Mouse (Mus musculus): ENCODE measurements at regions not wholly inside any gene's neighbourhood (a gene's known extent, or its start where the extent isn't known, plus 50 kb on each side); places are given as distances from the start of the nearest gene placed in this dataset.

DNA sequence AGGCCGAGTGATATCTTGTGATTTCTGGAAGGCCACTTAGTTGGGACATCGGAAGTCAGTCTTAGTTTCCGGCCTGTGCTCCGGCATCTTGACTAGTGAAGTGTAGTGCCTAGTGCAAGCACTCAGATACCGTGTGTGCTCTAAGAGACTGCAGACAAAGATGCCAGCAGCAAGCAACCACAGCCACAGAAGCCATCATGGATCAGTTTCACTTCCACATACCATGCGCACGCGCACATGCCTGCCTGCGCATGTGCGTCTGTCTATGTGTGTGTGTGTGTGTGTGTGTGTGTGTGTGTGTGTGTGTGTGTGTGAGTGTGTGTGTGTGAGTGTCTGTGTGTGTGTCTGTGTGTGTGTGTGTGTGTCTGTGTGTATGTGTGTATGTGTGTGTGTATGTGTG, 177.4 kb downstream of the Irs2 start:
- H3K9me3 ChIP-seq (replicated peaks; ENCODE audit: control insufficient read depth, low read length) = no peaks in the 10 kb centered on the region
- no peaks in the 10 kb centered on the region for H3K36me3 ChIP-seq (ENCODE audit: control insufficient read depth, insufficient read depth)
- H3K4me3 ChIP-seq (ENCODE audit: low read length) = no peak overlapping the region
- no peak overlapping the region for H3K9ac ChIP-seq (ENCODE audit: low read length)
- ATAC-seq (replicated peaks; ENCODE audit: extremely low read depth, insufficient read depth, low FRiP score) = no peak
- no peaks in the 10 kb centered on the region; the same call in 1 of the 2 replicates for H3K27me3 ChIP-seq (ENCODE audit: control insufficient read depth, insufficient read depth, low read length)
- no peak overlapping the region for H3K4me2 ChIP-seq (ENCODE audit: low read depth, low read length)
- WGBS = 87% methylated on average over 10 of the region's 10 CpGs
- H3K27ac ChIP-seq (ENCODE audit: low read length) = no peak overlapping the region
- H3K4me1 ChIP-seq (ENCODE audit: control insufficient read depth, insufficient read depth, low read length) = no peaks in the 10 kb centered on the region

DNA sequence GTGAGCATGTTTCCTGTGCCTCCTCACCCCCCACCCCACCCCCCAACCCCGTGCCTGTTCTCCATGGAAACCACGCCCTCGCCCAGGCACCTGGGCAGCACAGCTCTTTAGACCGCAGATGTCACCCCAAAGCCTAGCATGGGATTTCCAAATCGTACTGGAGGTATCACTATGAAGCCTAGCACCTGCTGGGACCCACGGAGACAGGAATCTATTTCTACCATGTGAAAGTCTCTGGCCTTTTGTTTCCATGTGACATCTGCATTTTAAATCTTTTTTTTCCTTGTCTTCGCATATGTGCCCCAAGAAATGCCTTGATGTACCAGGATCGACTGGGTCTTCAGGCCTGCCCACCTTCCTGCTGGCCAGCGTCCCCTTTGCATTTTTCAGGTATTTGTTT, 179.7 kb downstream of the Irs2 start:
- no peaks in the 10 kb centered on the region for H3K9me3 ChIP-seq (replicated peaks; ENCODE audit: control insufficient read depth, low read length)
- no peak overlapping the region for H3K4me2 ChIP-seq (ENCODE audit: low read depth, low read length)
- no peaks in the 10 kb centered on the region for H3K36me3 ChIP-seq (ENCODE audit: control insufficient read depth, insufficient read depth)
- ATAC-seq (replicated peaks; ENCODE audit: extremely low read depth, insufficient read depth, low FRiP score) = no peak
- no peaks in the 10 kb centered on the region for H3K4me1 ChIP-seq (ENCODE audit: control insufficient read depth, insufficient read depth, low read length)
- 45% methylated on average over 9 of the region's 9 CpGs for WGBS
- H3K27ac ChIP-seq (ENCODE audit: low read length) = no peak overlapping the region
- H3K4me3 ChIP-seq (ENCODE audit: low read length) = no peak overlapping the region
- H3K27me3 ChIP-seq (ENCODE audit: control insufficient read depth, insufficient read depth, low read length) = no peaks in the 10 kb centered on the region; the same call in 1 of the 2 replicates
- no peak overlapping the region for H3K9ac ChIP-seq (ENCODE audit: low read length)

DNA sequence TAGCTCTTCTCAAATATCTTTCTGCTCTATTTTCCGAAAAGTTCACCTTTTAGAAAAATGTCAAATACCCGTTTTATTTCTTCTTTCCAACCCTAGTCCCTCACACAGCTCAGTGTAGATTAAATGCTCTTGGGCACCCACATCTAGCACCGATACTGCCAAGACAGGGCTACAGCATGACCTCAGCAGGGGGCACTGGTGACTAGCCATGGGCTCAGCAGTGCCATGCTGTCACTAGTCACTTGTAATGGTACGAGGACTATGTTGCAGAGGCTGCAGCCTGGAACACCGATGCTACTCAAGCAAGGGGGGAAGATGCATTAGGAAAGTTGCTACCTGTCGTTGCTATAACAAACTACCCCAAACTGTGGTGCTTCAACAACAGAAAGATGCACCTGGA, 180.7 kb downstream of the Irs2 start:
- H3K27ac ChIP-seq (ENCODE audit: low read length) = no peak overlapping the region
- no peaks in the 10 kb centered on the region for H3K4me1 ChIP-seq (ENCODE audit: control insufficient read depth, insufficient read depth, low read length)
- H3K4me2 ChIP-seq (ENCODE audit: low read depth, low read length) = no peak overlapping the region
- no peak overlapping the region for H3K4me3 ChIP-seq (ENCODE audit: low read length)
- 69% methylated on average over 6 of the region's 6 CpGs for WGBS
- no peak for ATAC-seq (replicated peaks; ENCODE audit: extremely low read depth, insufficient read depth, low FRiP score)
- no peaks in the 10 kb centered on the region for H3K36me3 ChIP-seq (ENCODE audit: control insufficient read depth, insufficient read depth)
- H3K9me3 ChIP-seq (replicated peaks; ENCODE audit: control insufficient read depth, low read length) = no peaks in the 10 kb centered on the region
- H3K27me3 ChIP-seq (ENCODE audit: control insufficient read depth, insufficient read depth, low read length) = no peaks in the 10 kb centered on the region; the same call in 1 of the 2 replicates
- H3K9ac ChIP-seq (ENCODE audit: low read length) = no peak overlapping the region

DNA sequence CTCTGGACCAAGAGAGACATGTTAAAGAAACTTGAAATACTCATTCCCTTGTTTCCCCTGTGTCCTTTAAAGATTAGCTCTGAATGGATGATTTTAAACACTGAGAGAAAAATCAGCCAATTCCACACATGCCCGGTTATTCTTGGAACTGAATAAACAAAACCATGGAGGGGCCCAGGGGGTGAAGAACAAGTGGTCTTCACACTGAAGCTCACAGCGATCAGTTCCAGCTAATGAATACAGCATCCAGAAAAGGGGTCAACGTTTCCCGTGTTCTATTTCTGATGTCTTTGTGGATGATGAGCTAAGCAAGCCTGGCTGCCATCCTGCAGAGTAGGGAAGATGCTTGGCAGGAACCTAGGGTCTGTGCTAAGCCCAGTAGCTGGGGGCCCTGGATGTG, 182.3 kb downstream of the Irs2 start:
- no peak overlapping the region for H3K4me3 ChIP-seq (ENCODE audit: low read length)
- no peak overlapping the region for H3K27ac ChIP-seq (ENCODE audit: low read length)
- 62% methylated on average over 4 of the region's 4 CpGs for WGBS
- H3K4me1 ChIP-seq (ENCODE audit: control insufficient read depth, insufficient read depth, low read length) = no peaks in the 10 kb centered on the region
- no peak overlapping the region for H3K9ac ChIP-seq (ENCODE audit: low read length)
- ATAC-seq (replicated peaks; ENCODE audit: extremely low read depth, insufficient read depth, low FRiP score) = no peak
- no peaks in the 10 kb centered on the region; the same call in 1 of the 2 replicates for H3K27me3 ChIP-seq (ENCODE audit: control insufficient read depth, insufficient read depth, low read length)
- H3K36me3 ChIP-seq (ENCODE audit: control insufficient read depth, insufficient read depth) = no peaks in the 10 kb centered on the region
- no peak overlapping the region for H3K4me2 ChIP-seq (ENCODE audit: low read depth, low read length)
- H3K9me3 ChIP-seq (replicated peaks; ENCODE audit: control insufficient read depth, low read length) = no peaks in the 10 kb centered on the region

DNA sequence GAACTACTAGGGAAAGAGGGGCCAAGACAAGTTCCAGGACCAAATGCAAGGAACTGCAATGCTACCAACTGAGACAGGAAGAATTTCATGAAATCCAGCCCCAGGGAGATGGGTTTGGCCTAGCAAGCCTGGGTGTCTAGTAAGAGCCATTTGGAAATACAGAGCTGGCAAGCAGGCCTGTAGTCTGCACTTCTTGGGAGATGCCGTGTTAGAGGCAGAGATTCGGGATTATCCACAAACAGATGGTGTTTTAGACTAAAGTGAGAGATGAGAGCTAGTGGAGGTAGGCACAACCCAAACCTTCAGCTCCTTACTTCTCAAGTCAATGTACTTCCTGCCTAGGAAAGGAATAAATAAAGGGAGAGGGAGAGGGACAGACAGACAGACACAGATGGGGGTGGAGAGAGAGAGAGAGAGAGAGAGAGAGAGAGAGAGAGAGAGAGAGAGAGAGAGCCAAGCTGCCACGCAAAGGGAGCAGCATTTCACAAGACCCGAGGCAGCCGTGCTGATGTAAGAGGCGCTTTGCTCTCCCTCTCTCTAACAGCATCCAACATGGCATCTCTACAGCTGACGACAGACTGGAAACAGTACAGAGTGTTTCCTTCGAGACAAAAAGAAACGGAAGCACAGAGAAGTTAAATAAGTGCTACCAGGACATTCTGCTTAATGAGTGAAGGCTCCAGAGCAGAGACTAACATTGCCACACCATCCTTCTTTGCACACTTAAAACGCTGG, 182.9 kb downstream of the Irs2 start:
- Histone ChIP-seq H3K9me3 (replicated peaks; ENCODE audit: control insufficient read depth, low read length) (no peaks in the 10 kb centered on the region), H3K36me3 (ENCODE audit: control insufficient read depth, insufficient read depth) (no peaks in the 10 kb centered on the region), H3K4me2 (ENCODE audit: low read depth, low read length) (no peak overlapping the region), H3K27me3 (ENCODE audit: control insufficient read depth, insufficient read depth, low read length) (no peaks in the 10 kb centered on the region), H3K27ac (ENCODE audit: low read length) (no peak overlapping the region), H3K9ac (ENCODE audit: low read length) (no peak overlapping the region), H3K4me3 (ENCODE audit: low read length) (no peak overlapping the region), H3K4me1 (ENCODE audit: control insufficient read depth, insufficient read depth, low read length) (no peaks in the 10 kb centered on the region)
- ATAC-seq (replicated peaks; ENCODE audit: extremely low read depth, insufficient read depth, low FRiP score) = no peak
- WGBS = 51% methylated on average over 10 of the region's 10 CpGs

DNA sequence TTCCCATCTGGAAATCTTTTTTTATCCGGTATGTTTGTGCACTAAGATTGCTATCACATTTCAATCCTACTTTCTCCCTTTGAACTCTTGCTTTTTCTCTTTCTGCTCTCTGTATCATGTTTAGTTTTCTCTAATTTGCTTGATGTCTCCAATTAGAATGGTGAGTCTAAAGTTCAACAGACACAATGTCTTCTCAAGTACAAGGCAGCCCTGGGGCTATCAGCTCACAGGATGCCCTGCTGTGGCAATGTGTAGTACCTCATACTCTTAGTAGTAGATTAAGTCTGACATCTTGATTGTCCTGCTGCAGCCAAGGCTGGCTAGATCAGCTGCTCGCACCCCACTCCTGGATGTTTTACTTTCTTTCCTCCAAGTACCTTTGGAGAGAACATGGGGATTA, 186.4 kb downstream of the Irs2 start:
- no peak overlapping the region for H3K4me3 ChIP-seq (ENCODE audit: low read length)
- no peak overlapping the region for H3K4me2 ChIP-seq (ENCODE audit: low read depth, low read length)
- no peaks in the 10 kb centered on the region for H3K9me3 ChIP-seq (replicated peaks; ENCODE audit: control insufficient read depth, low read length)
- no peak for ATAC-seq (replicated peaks; ENCODE audit: extremely low read depth, insufficient read depth, low FRiP score)
- WGBS = 75% methylated on average over 2 of the region's 2 CpGs
- H3K36me3 ChIP-seq (ENCODE audit: control insufficient read depth, insufficient read depth) = no peaks in the 10 kb centered on the region
- no peaks in the 10 kb centered on the region for H3K4me1 ChIP-seq (ENCODE audit: control insufficient read depth, insufficient read depth, low read length)
- H3K27me3 ChIP-seq (ENCODE audit: control insufficient read depth, insufficient read depth, low read length) = no peaks in the 10 kb centered on the region
- H3K9ac ChIP-seq (ENCODE audit: low read length) = no peak overlapping the region
- no peak overlapping the region for H3K27ac ChIP-seq (ENCODE audit: low read length)

DNA sequence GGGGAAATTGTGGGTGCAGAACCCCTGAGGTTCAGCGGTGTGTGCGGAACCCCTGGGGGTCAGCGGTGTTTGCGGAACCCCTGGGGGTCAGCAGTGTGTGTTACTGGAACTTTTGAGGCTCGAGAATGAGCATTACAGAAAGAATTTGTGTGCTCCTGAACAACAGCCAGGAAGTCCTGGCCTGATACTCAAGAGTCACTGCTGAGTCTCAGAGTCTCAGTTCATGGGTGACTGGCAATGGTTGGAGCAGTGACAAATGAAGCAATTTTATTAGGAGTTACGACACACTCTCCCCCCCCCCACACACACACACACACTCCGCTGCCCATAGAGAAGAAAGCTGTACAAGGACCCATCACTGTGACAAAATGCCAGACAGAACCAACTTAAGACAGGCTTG, 193.8 kb downstream of the Irs2 start:
- no peaks in the 10 kb centered on the region for H3K36me3 ChIP-seq (ENCODE audit: control insufficient read depth, insufficient read depth)
- WGBS = 82% methylated on average over 7 of the region's 7 CpGs
- no peaks in the 10 kb centered on the region for H3K9me3 ChIP-seq (replicated peaks; ENCODE audit: control insufficient read depth, low read length)
- no peak for ATAC-seq (replicated peaks; ENCODE audit: extremely low read depth, insufficient read depth, low FRiP score)
- no peaks in the 10 kb centered on the region for H3K27me3 ChIP-seq (ENCODE audit: control insufficient read depth, insufficient read depth, low read length)
- no peak overlapping the region for H3K9ac ChIP-seq (ENCODE audit: low read length)
- no peak overlapping the region for H3K27ac ChIP-seq (ENCODE audit: low read length)
- H3K4me1 ChIP-seq (ENCODE audit: control insufficient read depth, insufficient read depth, low read length) = no peaks in the 10 kb centered on the region
- H3K4me3 ChIP-seq (ENCODE audit: low read length) = no peak overlapping the region
- H3K4me2 ChIP-seq (ENCODE audit: low read depth, low read length) = no peak overlapping the region

DNA sequence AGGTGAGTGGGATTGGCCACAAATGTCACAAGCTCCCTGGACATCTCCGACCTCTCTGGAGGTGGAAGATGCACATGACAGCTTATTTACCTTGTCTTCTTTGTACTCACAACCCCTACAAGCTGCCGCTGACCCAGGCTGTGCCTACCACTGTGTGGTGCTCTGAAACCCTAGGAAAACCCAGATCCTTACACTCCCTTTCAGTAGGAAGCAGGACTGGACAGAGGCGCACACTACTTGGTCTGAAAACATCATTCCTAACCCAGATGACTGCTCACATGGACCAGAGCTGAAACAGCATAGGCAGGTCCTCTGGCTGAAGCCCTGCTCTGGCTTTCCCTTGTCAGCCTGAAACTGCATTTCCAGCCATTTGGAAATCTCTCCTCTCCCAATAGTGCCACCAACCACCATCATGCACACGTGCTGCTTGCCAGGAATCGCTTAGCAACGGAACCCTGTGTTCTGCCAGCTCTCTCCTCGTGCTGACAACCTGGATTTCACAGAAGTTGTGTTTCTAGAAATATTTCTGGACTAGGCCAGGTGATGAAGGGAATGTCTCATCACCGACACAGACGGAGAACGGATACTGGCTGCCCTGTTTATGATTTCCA, 196.1 kb downstream of the Irs2 start:
- Histone ChIP-seq H3K27me3 (ENCODE audit: control insufficient read depth, insufficient read depth, low read length) (no peaks in the 10 kb centered on the region), H3K4me2 (ENCODE audit: low read depth, low read length) (no peak overlapping the region), H3K36me3 (ENCODE audit: control insufficient read depth, insufficient read depth) (no peaks in the 10 kb centered on the region), H3K9ac (ENCODE audit: low read length) (no peak overlapping the region), H3K4me1 (ENCODE audit: control insufficient read depth, insufficient read depth, low read length) (no peaks in the 10 kb centered on the region), H3K27ac (ENCODE audit: low read length) (no peak overlapping the region), H3K9me3 (replicated peaks; ENCODE audit: control insufficient read depth, low read length) (no peaks in the 10 kb centered on the region), H3K4me3 (ENCODE audit: low read length) (no peak overlapping the region)
- no peak for ATAC-seq (replicated peaks; ENCODE audit: extremely low read depth, insufficient read depth, low FRiP score)
- 51% methylated on average over 10 of the region's 10 CpGs for WGBS

DNA sequence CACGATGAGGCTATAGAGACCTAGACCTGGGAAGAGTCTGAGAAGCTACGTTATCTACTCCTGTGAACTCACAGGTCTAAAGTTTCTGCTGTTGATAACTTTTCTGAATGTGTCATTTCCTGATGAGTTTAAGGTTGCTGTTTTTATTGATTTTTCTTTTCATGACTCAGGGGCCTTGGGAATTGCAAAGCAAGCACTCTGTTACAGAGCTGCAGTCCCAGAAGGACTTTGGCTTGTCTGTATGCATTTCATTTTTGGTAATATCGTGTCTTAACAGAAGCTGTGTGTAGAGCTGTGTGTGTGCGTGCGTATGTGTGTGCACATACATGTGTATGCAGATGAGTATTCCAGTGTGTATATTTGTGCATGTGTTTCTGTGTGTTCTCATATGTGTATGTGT, 201.2 kb downstream of the Irs2 start:
- 93% methylated on average over 5 of the region's 5 CpGs for WGBS
- Histone ChIP-seq H3K27ac (ENCODE audit: low read length) (no peak overlapping the region), H3K4me2 (ENCODE audit: low read depth, low read length) (no peak overlapping the region), H3K4me3 (ENCODE audit: low read length) (no peak overlapping the region), H3K9me3 (replicated peaks; ENCODE audit: control insufficient read depth, low read length) (no peaks in the 10 kb centered on the region), H3K4me1 (ENCODE audit: control insufficient read depth, insufficient read depth, low read length) (no peaks in the 10 kb centered on the region; the same call in 1 of the 2 replicates), H3K36me3 (ENCODE audit: control insufficient read depth, insufficient read depth) (no peaks in the 10 kb centered on the region), H3K27me3 (ENCODE audit: control insufficient read depth, insufficient read depth, low read length) (no peaks in the 10 kb centered on the region), H3K9ac (ENCODE audit: low read length) (no peak overlapping the region)
- no peak for ATAC-seq (replicated peaks; ENCODE audit: extremely low read depth, insufficient read depth, low FRiP score)

All from heart, embryonic 16.5 days (tissue).